Mouse (Mus musculus): ENCODE measurements around the gene Mcrip2.

DNA sequence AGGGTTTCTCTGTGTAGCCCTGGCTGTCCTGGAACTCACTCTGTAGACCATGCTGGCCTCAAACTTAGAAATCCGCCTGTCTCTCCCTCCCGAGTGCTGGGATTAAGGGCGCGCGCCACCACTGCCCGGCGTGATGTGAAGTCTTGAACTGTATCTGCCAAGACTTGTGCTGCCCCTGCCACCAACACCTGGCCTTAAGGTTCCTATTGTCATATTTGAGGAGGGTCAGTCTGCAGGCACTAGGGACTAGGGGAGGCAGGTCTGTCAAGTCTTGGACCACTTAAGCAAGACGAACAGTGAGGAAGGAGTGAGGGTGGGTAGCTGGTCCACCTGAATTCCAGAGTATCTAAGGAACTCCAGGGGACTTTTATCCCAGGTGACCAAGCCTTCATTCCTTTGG lies 934 bp upstream of the Mcrip2 start:
- TF ChIP-seq POLR2A (IDR thresholded peaks at IDR 0.05; ENCODE audit: low read depth, low read length) (no peak), CTCF (IDR thresholded peaks at IDR 0.05; ENCODE audit: extremely low read depth, insufficient read length, insufficient replicate concordance, low read depth, low read length) (no peak)

Data from small intestine, adult 2 months (tissue).